Mouse (Mus musculus) right cerebral cortex, adult 18-20 months (tissue): ENCODE measurements around the gene Mxi1.

Source experiments
- DNase-seq: peaks from one replicate; pipeline ENCODE4 v3.0.0; 2022; ENCODE audit warnings: mixed read lengths

Mxi1 gene

GRCm38 (mm10) chr19:53402741-53403432 is 92.6 kb downstream of the Mxi1 start:
- DNase-seq: no peak

DNA sequence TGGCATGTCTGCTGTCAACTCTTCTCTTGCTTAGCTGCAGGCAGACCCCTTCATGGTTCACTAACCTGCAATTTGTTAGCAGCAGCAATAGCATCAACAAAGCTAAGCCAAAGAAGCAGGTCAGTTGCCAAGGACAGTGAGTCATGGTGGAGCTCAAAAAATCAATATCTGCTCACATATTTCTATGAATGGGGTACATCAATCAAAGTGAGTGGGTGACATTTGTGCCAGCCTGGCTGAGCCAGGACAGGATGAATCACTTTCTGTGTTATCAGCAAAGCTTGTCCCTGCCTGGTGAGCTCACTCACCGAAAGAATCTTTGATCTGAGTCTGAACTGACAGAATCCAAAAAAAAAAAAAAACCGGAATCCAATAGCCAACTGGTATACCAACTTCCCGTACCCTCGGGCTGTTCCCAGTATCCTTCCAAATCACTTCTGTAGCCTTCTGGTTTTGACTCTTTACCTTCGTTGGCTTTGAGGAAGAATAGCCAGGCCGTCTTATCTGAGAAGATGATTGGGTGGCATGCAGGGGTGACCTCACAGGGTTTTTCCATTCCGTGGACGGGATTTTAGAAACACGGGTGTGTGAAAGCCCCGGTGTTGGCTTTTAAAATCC is 94.0 kb downstream of the Mxi1 start:
- DNase-seq: no peak

DNA sequence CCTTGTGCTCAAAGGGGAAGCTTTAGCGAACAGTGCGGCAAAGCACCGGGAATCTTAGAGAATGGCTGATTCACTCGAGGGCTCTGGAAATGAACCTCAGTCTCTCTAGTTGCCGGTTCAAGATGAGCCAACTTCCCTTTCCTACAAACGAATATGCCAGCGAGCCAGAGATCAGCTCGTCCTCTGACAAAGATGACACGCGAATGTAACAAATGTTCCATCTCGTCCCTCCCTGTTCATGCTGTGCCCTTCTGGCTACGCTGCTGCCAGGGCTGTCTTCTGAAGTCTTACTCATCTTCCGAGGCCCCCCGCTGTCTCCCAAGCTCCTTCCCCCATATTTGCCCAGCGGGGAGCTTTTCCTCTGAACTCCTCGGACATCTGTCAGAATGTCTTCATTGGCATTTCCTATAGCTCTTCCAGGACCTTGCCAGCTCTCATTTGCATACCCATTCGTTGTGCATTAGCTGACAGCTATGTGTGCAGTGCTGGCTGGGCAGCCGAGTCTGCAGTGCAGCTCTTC is 94.6 kb downstream of the Mxi1 start:
- DNase-seq: no peak

DNA sequence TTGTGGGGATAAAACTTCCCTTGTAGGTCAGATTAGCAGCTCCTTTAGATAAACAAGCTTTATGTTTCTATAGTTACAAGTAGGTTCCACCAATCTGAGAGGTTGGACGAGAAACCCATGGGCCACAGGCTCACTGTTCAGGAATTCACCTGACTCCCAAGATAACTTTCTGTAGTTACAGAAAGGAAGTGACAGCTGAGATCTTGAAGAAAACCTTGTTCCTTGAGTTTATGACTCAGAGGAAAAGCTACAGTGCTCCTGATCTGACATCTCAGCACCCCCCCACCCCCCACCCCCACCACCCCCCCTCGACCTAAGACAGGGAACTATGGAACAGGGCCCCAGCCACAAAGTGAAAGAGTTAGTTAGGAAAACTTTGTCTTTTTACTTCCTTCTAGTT is 95.5 kb downstream of the Mxi1 start:
- no peak for DNase-seq

DNA sequence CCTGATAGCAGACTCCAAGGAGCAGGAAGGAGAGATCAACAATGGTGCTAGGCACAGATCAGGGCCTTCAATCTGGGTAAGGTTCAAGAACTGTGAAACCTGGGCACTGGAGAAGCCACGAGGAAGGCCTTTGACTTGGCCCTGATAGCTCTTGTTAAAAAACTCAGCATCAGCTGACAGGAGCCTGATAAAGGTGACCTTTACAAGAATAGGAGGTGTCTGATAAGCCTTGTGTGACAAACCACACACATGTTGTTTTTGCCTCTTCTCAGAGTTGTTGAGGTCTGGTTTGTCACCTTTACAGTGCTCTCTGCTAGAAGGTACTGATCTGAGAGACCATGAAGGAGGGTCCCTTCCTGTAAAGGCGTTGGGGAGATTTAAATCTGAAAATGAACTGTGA is 97.0 kb downstream of the Mxi1 start:
- no peak for DNase-seq

DNA sequence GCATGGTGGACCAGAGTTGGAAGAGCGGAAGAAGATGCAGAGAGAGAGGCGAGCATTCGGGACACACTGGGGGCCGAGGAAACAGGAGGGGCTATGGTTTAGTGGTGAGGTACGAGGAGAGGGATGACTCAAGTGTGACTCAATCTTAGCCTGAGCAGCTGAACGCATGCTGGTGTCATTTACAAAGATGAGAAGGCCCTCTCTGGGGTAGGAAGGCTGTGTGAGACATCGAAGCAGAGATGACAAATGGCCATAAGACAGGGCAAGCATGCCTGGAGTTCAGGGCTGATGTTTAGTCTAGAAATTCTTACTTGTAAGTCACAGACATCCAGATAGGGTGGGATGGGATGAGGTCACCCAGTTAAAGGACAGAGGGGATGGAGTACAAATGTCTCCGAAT is 98.1 kb downstream of the Mxi1 start:
- no peak for DNase-seq

GRCm38 (mm10) chr19:53409663-53410307 is 99.5 kb downstream of the Mxi1 start:
- no peak for DNase-seq

DNA sequence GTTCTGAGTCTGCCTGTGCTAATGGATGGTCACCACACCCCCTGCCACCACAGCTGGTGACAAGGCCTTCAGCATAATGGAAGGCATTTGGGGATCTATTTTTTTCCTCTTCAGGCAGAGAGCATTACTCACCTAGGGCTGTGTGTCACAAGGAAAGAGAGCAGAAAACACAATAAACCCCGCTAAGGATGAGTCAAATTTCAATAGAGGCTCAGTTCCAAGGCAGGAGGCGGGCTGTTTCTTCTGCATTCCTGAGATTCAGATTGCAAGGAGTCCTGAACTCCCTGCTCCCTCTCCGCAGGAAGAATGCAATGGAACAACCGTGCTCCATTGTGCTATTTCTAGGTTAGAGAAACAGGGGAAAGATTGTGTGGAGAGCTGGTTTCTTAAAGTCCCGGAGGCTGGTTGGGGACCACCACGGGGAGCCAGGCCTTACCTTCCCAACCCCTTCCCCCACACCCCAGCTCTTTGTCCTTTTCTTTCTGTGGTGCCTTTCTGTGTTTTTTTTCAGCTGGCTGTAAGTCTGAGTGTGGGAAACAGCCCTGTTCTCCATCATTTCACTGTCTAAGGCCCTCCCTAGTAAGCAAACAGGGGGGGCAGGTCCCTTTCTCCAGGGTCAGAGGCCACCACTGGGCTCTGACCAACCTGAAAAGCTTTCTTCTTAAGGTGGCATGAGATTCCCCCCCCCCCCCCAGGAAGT is 102.0 kb downstream of the Mxi1 start:
- peak; percentile 64 for DNase-seq

- no peak for DNase-seq
These were observed 103.5 kb downstream of the Mxi1 start for GRCm38 (mm10) chr19:53413617-53414380.

DNA sequence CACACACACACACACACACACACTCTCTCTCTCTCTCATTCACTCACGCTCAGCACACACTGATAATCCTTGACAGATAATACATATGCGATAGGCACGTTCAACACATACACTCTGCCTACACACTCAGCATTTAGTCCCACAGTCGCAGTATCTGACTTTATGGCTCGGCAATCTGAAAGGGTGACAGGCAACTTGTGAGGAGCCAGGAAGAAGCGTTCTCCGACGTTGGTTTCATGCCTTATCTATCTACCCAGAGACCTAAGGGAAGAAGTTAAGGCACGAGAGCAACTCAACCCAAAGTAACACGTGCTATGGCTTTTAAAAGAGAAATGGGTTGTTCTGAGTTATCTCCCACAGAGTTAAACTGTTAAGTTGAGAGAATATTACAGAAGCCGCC is 104.3 kb downstream of the Mxi1 start:
- no peak for DNase-seq

- DNase-seq: peak; percentile 57
These were observed 104.9 kb downstream of the Mxi1 start for GRCm38 (mm10) chr19:53415198-53415597.

- DNase-seq: no peak
These were observed 109.5 kb downstream of the Mxi1 start for GRCm38 (mm10) chr19:53419834-53420233.

- peak; percentile 63 for DNase-seq
These were observed 110.7 kb downstream of the Mxi1 start for GRCm38 (mm10) chr19:53420924-53421582.

DNA sequence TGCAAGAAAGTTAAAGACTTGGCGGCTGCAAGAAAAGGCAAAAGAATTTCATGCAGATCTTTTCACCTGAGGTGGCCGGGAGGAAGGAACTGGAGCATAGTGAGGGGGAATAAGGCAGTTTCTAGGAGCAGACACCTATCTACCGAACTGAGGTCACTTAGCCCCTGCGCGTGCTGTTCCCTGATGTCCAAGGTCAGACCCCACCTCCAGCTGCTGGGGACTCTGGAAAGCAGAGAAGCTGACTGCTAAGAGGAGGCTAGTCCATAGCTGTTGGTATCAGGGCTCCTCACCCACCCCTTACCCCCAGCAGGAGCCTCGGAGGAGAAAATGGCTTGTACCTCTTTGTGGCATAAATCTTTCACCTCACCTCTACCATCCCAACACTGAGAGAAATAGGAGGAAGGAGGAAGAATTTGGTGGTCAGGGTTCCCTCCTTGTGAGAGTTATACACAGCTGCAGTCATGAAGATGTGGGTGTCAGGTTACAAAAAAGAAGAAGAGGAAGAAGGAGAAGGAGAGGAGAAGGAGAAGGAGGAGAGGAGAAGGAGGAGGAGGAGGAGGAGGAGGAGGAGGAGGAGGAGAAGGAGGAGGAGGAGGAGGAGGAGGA is 111.4 kb downstream of the Mxi1 start:
- DNase-seq: no peak

- no peak for DNase-seq
These were observed 112.3 kb downstream of the Mxi1 start for GRCm38 (mm10) chr19:53422358-53423308.

DNA sequence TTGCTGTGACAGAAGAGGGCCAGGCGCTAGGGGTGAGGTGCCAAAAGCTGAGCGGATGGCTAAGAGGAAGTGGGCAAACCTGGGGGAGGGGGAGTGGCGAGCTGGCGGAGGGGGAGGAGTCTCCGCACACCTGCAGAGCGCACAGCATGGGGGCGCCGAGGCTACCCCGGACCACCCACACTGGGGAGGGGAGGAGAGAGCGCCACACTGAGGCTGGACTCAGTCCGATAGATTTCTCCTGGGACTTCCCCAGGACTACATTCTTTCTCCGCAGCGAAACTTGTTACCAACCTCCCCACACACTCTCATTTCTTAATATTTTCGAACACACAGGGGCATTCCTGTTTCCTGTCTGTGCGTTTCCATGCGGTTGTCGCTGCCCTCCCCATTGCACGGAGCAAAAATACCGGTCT is 113.0 kb downstream of the Mxi1 start:
- DNase-seq: no peak

- DNase-seq: no peak
These were observed 113.6 kb downstream of the Mxi1 start for GRCm38 (mm10) chr19:53423816-53424465.

- DNase-seq: no peak
These were observed 114.3 kb downstream of the Mxi1 start for GRCm38 (mm10) chr19:53424629-53425028.
